Mouse (Mus musculus) testis, adult 2 months (tissue): ENCODE results near the gene D230025D16Rik.

Experiments used
- CTCF ChIP-seq: fragments of 200-500 bp; IDR thresholded peaks from 2 replicates; pipeline ENCODE4 v1.5.1; 2012; ENCODE audit warnings: low read depth, mild to moderate bottlenecking, inconsistent platforms, low read length, moderate library complexity; ENCODE audit not compliant: control insufficient read depth, insufficient read depth, insufficient replicate concordance
- POLR2A ChIP-seq: fragments of 200-500 bp; IDR thresholded peaks from 2 replicates; pipeline ENCODE4 v1.6.1; 2012; ENCODE audit warnings: low read depth, mild to moderate bottlenecking, inconsistent platforms, low read length, moderate library complexity; ENCODE audit not compliant: control insufficient read depth

- TF ChIP-seq POLR2A (no peak), CTCF (no peak)
These were observed 67.5 kb downstream of the D230025D16Rik start for GRCm38 (mm10) chr8:105292471-105292870.
